20 mouse cellular contexts compared by ENCODE assay signal in the genomic region with DNA sequence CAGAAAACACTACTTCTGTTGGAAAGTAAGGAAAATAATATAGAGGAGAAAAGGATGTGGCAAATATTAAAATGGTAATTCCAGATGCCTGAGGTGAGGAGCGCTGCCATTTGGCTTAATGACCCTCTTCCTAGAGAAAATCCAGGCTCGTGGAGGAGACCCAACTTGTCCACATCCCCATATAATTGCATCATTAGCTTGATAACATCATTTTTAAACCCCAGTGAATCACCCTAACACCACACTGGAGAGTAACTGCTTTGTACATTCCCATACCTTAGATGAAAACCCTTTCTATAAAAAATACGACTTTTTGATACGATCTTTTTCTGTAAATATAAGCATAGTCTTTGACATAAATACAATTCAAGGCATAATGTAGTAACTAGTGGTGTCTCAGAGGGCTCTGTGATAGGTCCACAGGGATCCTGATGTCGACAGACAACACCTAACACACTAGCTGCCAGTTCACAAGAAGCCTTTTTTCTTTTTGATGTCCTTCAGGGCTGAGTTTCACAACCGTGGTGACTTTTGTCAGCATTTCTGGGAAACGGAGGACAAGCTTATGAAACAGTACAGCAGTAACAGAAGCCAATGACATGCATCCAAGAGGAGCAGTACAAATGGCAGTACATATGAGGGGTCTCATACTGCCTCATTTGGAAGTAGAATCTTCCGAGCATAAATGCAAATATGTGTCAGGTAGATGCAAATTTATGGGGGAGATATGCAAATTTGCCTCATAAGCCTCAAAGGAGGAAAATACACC.
DNase-seq lines count a peak whose midpoint lies in the region; ATAC-seq and TF ChIP-seq lines count a peak whose summit lies in the region.
"Had no signal": no experiment of that assay in that cellular context is flagged by ENCODE, and none has a peak within 500 bp of the region (broad histone marks: within the 10 kb centered on the region; RNA-seq: fewer than 3 reads in every experiment).

No protein-coding gene starts in this region.

- no peak overlapping the region for H3K27ac ChIP-seq in forebrain, embryonic 15.5 days (replicated peaks)
- no peak overlapping the region for H3K27ac ChIP-seq in forebrain, postnatal 0 days (ENCODE audit: low read depth, low read length)
- no peak overlapping the region for H3K27ac ChIP-seq in limb, embryonic 10.5 days
- H3K27ac ChIP-seq: hindbrain, embryonic 12.5 days; left cerebral cortex, adult 2 months; limb, embryonic 12.5 days; liver, embryonic 14.5 days; lung, embryonic 15.5 days; midbrain, embryonic 12.5 days had no signal

- peak; percentile 57; the same call in 1 of the 2 replicates for ATAC-seq in forebrain, embryonic 15.5 days (replicated peaks)
- no peak for ATAC-seq in forebrain, postnatal 0 days

- no peak for TF ChIP-seq POLR2A in brain, embryonic 14.5 days (IDR thresholded peaks at IDR 0.05; ENCODE audit: borderline replicate concordance, extremely low read depth, insufficient read depth, insufficient read length, poor library complexity, severe bottlenecking)

- no peaks in the 10 kb centered on the region for H3K9me3 ChIP-seq in forebrain, embryonic 15.5 days
- H3K9me3 ChIP-seq in forebrain, postnatal 0 days (ENCODE audit: low read length), result no peaks in the 10 kb centered on the region
- no peaks in the 10 kb centered on the region for H3K9me3 ChIP-seq in limb, embryonic 10.5 days (replicated peaks)
- H3K9me3 ChIP-seq: hindbrain, embryonic 12.5 days; limb, embryonic 12.5 days; lung, embryonic 15.5 days; midbrain, embryonic 12.5 days had no signal

- H3K27me3 ChIP-seq in forebrain, embryonic 15.5 days, result no peaks in the 10 kb centered on the region
- no peaks in the 10 kb centered on the region for H3K27me3 ChIP-seq in forebrain, postnatal 0 days (ENCODE audit: insufficient read depth, low read length)
- no peaks in the 10 kb centered on the region for H3K27me3 ChIP-seq in limb, embryonic 10.5 days (ENCODE audit: low read depth, poor library complexity, severe bottlenecking)
- H3K27me3 ChIP-seq: hindbrain, embryonic 12.5 days; limb, embryonic 12.5 days; lung, embryonic 15.5 days; midbrain, embryonic 12.5 days had no signal

- no peaks in the 10 kb centered on the region for H3K36me3 ChIP-seq in forebrain, embryonic 15.5 days
- H3K36me3 ChIP-seq in forebrain, postnatal 0 days (ENCODE audit: insufficient read depth), result no peaks in the 10 kb centered on the region
- H3K36me3 ChIP-seq in limb, embryonic 10.5 days, result no peaks in the 10 kb centered on the region
- H3K36me3 ChIP-seq: hindbrain, embryonic 12.5 days; limb, embryonic 12.5 days; lung, embryonic 15.5 days; midbrain, embryonic 12.5 days had no signal

- H3K4me3 ChIP-seq in forebrain, embryonic 15.5 days, result no peak overlapping the region
- no peak overlapping the region for H3K4me3 ChIP-seq in forebrain, postnatal 0 days (ENCODE audit: low read depth, low read length)
- H3K4me3 ChIP-seq in limb, embryonic 10.5 days, result no peak overlapping the region
- H3K4me3 ChIP-seq: hindbrain, embryonic 12.5 days; left cerebral cortex, adult 2 months; limb, embryonic 12.5 days; lung, embryonic 15.5 days; midbrain, embryonic 12.5 days had no signal

- H3K4me2 ChIP-seq in forebrain, embryonic 15.5 days (replicated peaks), result no peak overlapping the region
- no peak overlapping the region for H3K4me2 ChIP-seq in forebrain, postnatal 0 days (ENCODE audit: low read depth)
- H3K4me2 ChIP-seq: hindbrain, embryonic 12.5 days; limb, embryonic 12.5 days; lung, embryonic 15.5 days; midbrain, embryonic 12.5 days had no signal

- no peak overlapping the region for H3K9ac ChIP-seq in forebrain, embryonic 15.5 days (replicated peaks)
- no peak overlapping the region for H3K9ac ChIP-seq in forebrain, postnatal 0 days
- H3K9ac ChIP-seq: hindbrain, embryonic 12.5 days; limb, embryonic 12.5 days; liver, embryonic 14.5 days; lung, embryonic 15.5 days; midbrain, embryonic 12.5 days had no signal

- WGBS in forebrain, embryonic 15.5 days, result 69% methylated on average over 8 of the region's 8 CpGs
- 64% methylated on average over 8 of the region's 8 CpGs for WGBS in forebrain, postnatal 0 days
- WGBS in limb, embryonic 10.5 days, result 75% methylated on average over 8 of the region's 8 CpGs

- no peak for TF ChIP-seq CTCF in forebrain, postnatal 0 days (IDR thresholded peaks at IDR 0.05; ENCODE audit: low read depth)
- TF ChIP-seq CTCF in brain, embryonic 14.5 days (IDR thresholded peaks at IDR 0.05; ENCODE audit: borderline replicate concordance, extremely low read depth, insufficient read depth, insufficient read length), result no peak

- no peak for DNase-seq in forebrain, postnatal 0 days
- peak; percentile 26 for DNase-seq in lung, postnatal 36 days
- no peak for DNase-seq in lung, postnatal 4 days
- peak; percentile 31 for DNase-seq in brain, embryonic 14.5 days (ENCODE audit: low read depth)
- no peak for DNase-seq in cerebellum, adult 11-12 months
- no peak for DNase-seq in limb, embryonic 10.5 days (ENCODE audit: low spot score)
- DNase-seq: cerebellum, adult 9-10 months; gastrocnemius, postnatal 10 days; heart, adult 18-20 months; kidney, adult 18-20 months; layer of hippocampus, adult 9-11 months; thymus, adult 18-20 months; thymus, postnatal 36 days had no signal

- H3K4me1 ChIP-seq in forebrain, embryonic 15.5 days, result 0 out of 2 replicates have a peak, but pooled peaks cover 12% of the 10 kb centered on the region
- no peaks in the 10 kb centered on the region for H3K4me1 ChIP-seq in forebrain, postnatal 0 days (ENCODE audit: insufficient read depth)
- no peaks in the 10 kb centered on the region for H3K4me1 ChIP-seq in limb, embryonic 10.5 days
- H3K4me1 ChIP-seq: hindbrain, embryonic 12.5 days; limb, embryonic 12.5 days; midbrain, embryonic 12.5 days had no signal

Comparison
In these comparisons a context has a peak if more than half of its experiments do, and no peak if none do; other contexts are left out.
1. DNase-seq: peak in lung, postnatal 36 days (single experiment) and brain, embryonic 14.5 days (single experiment); none in forebrain, postnatal 0 days (single experiment), lung, postnatal 4 days (0 of 2), cerebellum, adult 11-12 months (single experiment) and limb, embryonic 10.5 days (single experiment).